Mouse (Mus musculus) CH12.LX (cell line): ENCODE measurements around the gene Pdilt. TPM values are rescaled to one million over a fixed set of nuclear protein-coding genes. Genes with fewer than 3 reads are reported as not detected.

Experiments
- DNase-seq: peaks from one replicate; pipeline ENCODE4 v3.0.0-alpha.2; 2013; ENCODE audit errors: extremely low read depth
- H3K27ac ChIP-seq: 2 replicates; pipeline ENCODE4 v1.5.1; 2012; ENCODE audit warnings: low read depth, mild to moderate bottlenecking, control low read depth, moderate library complexity; ENCODE audit not compliant: insufficient read depth
- H3K27me3 ChIP-seq: replicated peaks from 2 replicates; pipeline ENCODE3; 2012; ENCODE audit warnings: inconsistent platforms
- H3K36me3 ChIP-seq, 2 experiments: replicated peaks in 1 of 2; 2 replicates each; pipeline versions ENCODE3 to v1.6.1; 2012; ENCODE audit warnings: inconsistent platforms in 1 of 2, low read length in 1 of 2, mild to moderate bottlenecking in 1 of 2, mixed read lengths in 1 of 2, moderate library complexity in 1 of 2; ENCODE audit not compliant: control insufficient read depth in 1 of 2, insufficient read depth in 1 of 2
- H3K4me1 ChIP-seq, 2 experiments: 2 replicates each; pipeline ENCODE4 v1.6.1; 2012; ENCODE audit warnings: inconsistent platforms in 1 of 2, moderate library complexity in 1 of 2; ENCODE audit not compliant: insufficient read depth in 2 of 2, control insufficient read depth in 1 of 2
- H3K4me2 ChIP-seq: 2 replicates; pipeline ENCODE4 v1.6.1; 2012; ENCODE audit warnings: low read depth, mild to moderate bottlenecking, control low read depth; ENCODE audit not compliant: poor library complexity, insufficient read depth, severe bottlenecking
- H3K4me3 ChIP-seq, 3 experiments: fragments of 150-350 bp in 1 of 3; sonication (generic) in 1 of 3; replicated peaks in 1 of 3; 2 replicates each; pipeline versions ENCODE3 to v1.5.1; 2011 to 2012; ENCODE audit warnings: low read depth in 2 of 3, low read length in 2 of 3, mild to moderate bottlenecking in 2 of 3, moderate library complexity in 2 of 3, control low read depth in 1 of 3, improper control_type of control experiment in 1 of 3, inconsistent platforms in 1 of 3, mixed read lengths in 1 of 3; ENCODE audit not compliant: poor library complexity in 1 of 3
- H3K79me2 ChIP-seq: replicated peaks from 2 replicates; pipeline ENCODE4 v1.6.1; 2012; ENCODE audit warnings: mild to moderate bottlenecking, moderate library complexity; ENCODE audit not compliant: control insufficient read depth, poor library complexity, insufficient read depth, severe bottlenecking; ENCODE audit errors: extremely low read depth
- H3K9ac ChIP-seq: 2 replicates; pipeline ENCODE4 v1.6.1; 2012; ENCODE audit warnings: low read depth, mild to moderate bottlenecking, control low read depth, moderate library complexity; ENCODE audit not compliant: insufficient read depth
- H3K9me3 ChIP-seq: replicated peaks from 2 replicates; pipeline ENCODE3; 2012; ENCODE audit warnings: low read length, inconsistent platforms, mixed read lengths
- CHD2 ChIP-seq: IDR thresholded peaks from 2 replicates; pipeline ENCODE4 v1.6.1; 2011; ENCODE audit warnings: low read length, improper control_type of control experiment
- CTCF ChIP-seq, 2 experiments: IDR thresholded peaks in 1 of 2; conservative IDR thresholded peaks in 1 of 2; 2 replicates each; pipeline ENCODE4 v1.5.1; 2011 to 2012; ENCODE audit warnings: low read depth in 2 of 2, low read length in 2 of 2, improper control_type of control experiment in 1 of 2, inconsistent platforms in 1 of 2, mild to moderate bottlenecking in 1 of 2, moderate library complexity in 1 of 2
- E2F4 ChIP-seq: IDR thresholded peaks from 2 replicates; pipeline ENCODE4 v1.6.1; 2011; ENCODE audit warnings: low read depth, low read length, improper control_type of control experiment; ENCODE audit not compliant: insufficient replicate concordance
- EP300 ChIP-seq: IDR thresholded peaks from 2 replicates; pipeline ENCODE4 v1.6.1; 2011; ENCODE audit warnings: low read length, improper control_type of control experiment
- ETS1 ChIP-seq: conservative IDR thresholded peaks from 2 replicates; pipeline ENCODE4 v1.6.1; 2012; ENCODE audit warnings: low read depth, mild to moderate bottlenecking, inconsistent platforms, low read length, improper control_type of control experiment, moderate library complexity
- GABPA ChIP-seq: IDR thresholded peaks from 2 replicates; pipeline ENCODE4 v1.6.1; 2012; ENCODE audit warnings: low read depth, low read length, improper control_type of control experiment, inconsistent platforms; ENCODE audit not compliant: insufficient replicate concordance
- JUND ChIP-seq: conservative IDR thresholded peaks from 2 replicates; pipeline ENCODE4 v1.6.1; 2011; ENCODE audit warnings: low read depth, low read length, improper control_type of control experiment
- MAX ChIP-seq: IDR thresholded peaks from 2 replicates; pipeline ENCODE4 v1.6.1; 2011; ENCODE audit warnings: low read length, improper control_type of control experiment
- MAZ ChIP-seq: IDR thresholded peaks from 2 replicates; pipeline ENCODE4 v1.6.1; 2012; ENCODE audit warnings: low read depth, mild to moderate bottlenecking, inconsistent platforms, low read length, improper control_type of control experiment, moderate library complexity
- PAX5 ChIP-seq: IDR thresholded peaks from 2 replicates; pipeline ENCODE4 v1.6.1; 2012; ENCODE audit warnings: low read length, inconsistent platforms, mixed read lengths
- POLR2AphosphoS2 ChIP-seq: IDR thresholded peaks from 2 replicates; pipeline ENCODE4 v1.6.1; 2011; ENCODE audit warnings: low read depth, low read length, improper control_type of control experiment
- RAD21 ChIP-seq: IDR thresholded peaks from 2 replicates; pipeline ENCODE4 v1.6.1; 2011; ENCODE audit warnings: low read depth, mild to moderate bottlenecking, low read length, improper control_type of control experiment, moderate library complexity
- SMC3 ChIP-seq: IDR thresholded peaks from 2 replicates; pipeline ENCODE4 v1.6.1; 2011; ENCODE audit warnings: low read depth, low read length, improper control_type of control experiment
- TBP ChIP-seq: conservative IDR thresholded peaks from 2 replicates; pipeline ENCODE4 v1.6.1; 2011; ENCODE audit warnings: low read depth, low read length, improper control_type of control experiment
- TCF12 ChIP-seq: IDR thresholded peaks from 2 replicates; pipeline ENCODE4 v1.6.1; 2014; ENCODE audit warnings: low read depth, mild to moderate bottlenecking, inconsistent platforms, low read length, improper control_type of control experiment
- UBTF ChIP-seq: IDR thresholded peaks from 2 replicates; pipeline ENCODE4 v1.6.1; 2012; ENCODE audit warnings: low read depth, mild to moderate bottlenecking, inconsistent platforms, low read length, improper control_type of control experiment, moderate library complexity
- USF1 ChIP-seq: IDR thresholded peaks from 2 replicates; pipeline ENCODE4 v1.6.1; 2014; ENCODE audit warnings: low read depth, mild to moderate bottlenecking, inconsistent platforms, low read length, improper control_type of control experiment
- ZC3H11A ChIP-seq: IDR thresholded peaks from 2 replicates; pipeline ENCODE4 v1.6.1; 2012; ENCODE audit warnings: low read depth, mild to moderate bottlenecking, inconsistent platforms, low read length, improper control_type of control experiment
- ZKSCAN1 ChIP-seq: IDR thresholded peaks from 2 replicates; pipeline ENCODE4 v1.6.1; 2012; ENCODE audit warnings: low read depth, inconsistent platforms, low read length, improper control_type of control experiment, borderline replicate concordance
- dilution Hi-C: fragments of 300-500 bp; cut with MboI; formaldehyde crosslinking; loops from 2 replicates; pipeline ENCODE4 v1.14.3; 2020; ENCODE audit warnings: low sequenced_read_pairs; ENCODE audit not compliant: extremely low pct_unique_long_range_greater_than_20kb, extremely low pct_ligation_motif_present
- in situ Hi-C: fragments of 300-500 bp; cut with MboI; formaldehyde crosslinking; loops from 3 replicates; pipeline ENCODE4 v1.14.3; 2019; ENCODE audit warnings: low sequenced_read_pairs, low pct_ligation_motif_present, low pct_unique_long_range_greater_than_20kb, mixed read lengths
- polyA plus RNA-seq: library from polyadenylated mRNA; unstranded; fragments of >175 nt; gene quantifications from 2 replicates; pipeline ENCODE4 v1.2.1, GENCODE M21; 2012; ENCODE audit warnings: low read depth; ENCODE audit not compliant: insufficient read length
- total RNA-seq, 2 experiments: library from RNA; depleted of rRNA; stranded (reverse); fragments of 300-350 nt in 1 of 2; fragments of >200 nt in 1 of 2; gene quantifications; 2 replicates each; pipeline ENCODE4 v1.2.3; 2012 to 2014

Gene Pdilt
- total and polyA plus RNA-seq, 3 experiments = not detected

DNA sequence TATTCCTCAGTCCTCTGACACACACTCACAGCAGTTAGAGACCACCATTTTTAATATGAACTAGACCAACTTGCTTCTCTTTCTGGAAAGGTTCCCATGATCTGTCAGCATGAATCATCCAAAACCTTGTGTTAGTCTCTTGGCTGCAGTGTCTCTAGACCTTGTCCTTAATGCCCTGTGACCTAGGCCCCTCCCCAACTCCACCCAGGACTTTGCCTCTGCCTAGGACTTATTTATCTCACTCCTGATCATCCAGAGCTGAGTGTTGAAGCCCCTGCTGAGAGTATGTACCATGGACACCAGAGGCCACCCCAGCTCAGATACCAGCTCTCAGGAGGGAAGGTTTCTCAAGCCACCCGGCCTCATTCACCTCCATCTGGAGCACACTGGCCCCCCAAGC is 904 bp downstream of the Pdilt start:
- Histone ChIP-seq H3K9me3 (no peaks in the 10 kb centered on the region), H3K27me3 (peaks cover 17% of the 10 kb centered on the region), H3K4me3 (no peak overlapping the region), H3K4me1 (peaks cover 0 to 13% of the 10 kb centered on the region in 2 experiments; a peak in 2 of 4 replicates), H3K79me2 (no peaks in the 10 kb centered on the region), H3K27ac (no peak overlapping the region), H3K9ac (no peak overlapping the region), H3K36me3 (no peaks in the 10 kb centered on the region), H3K4me2 (no peak overlapping the region)
- TF ChIP-seq JUND = no peak
- no peak for DNase-seq
- dilution Hi-C loops = no loop called here
- in situ Hi-C loops = no loop called here

DNA sequence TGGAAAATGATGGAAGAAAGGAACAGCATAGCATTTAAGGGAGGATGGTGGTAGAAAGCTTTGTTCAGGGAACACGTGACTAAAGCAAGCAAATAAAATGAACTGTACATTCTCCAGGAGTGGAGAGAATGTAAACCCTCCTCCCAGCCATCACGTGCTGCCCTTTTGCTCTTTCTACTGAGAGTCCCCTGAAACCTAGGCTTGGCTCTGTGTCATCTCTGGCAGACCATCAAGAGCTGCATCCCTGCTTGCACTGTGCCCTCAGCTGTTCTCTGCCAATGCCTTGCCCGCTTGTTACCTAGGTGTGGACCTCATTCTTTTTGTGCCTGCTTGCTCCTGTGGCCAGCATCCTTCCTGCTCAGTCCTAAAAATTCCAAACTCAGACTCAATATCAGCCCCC is 1.5 kb downstream of the Pdilt start:
- Histone ChIP-seq H3K9me3 (no peaks in the 10 kb centered on the region), H3K27me3 (peaks cover 18% of the 10 kb centered on the region), H3K36me3 (no peaks in the 10 kb centered on the region), H3K9ac (no peak overlapping the region), H3K27ac (no peak overlapping the region), H3K4me2 (no peak overlapping the region), H3K4me3 (no peak overlapping the region), H3K4me1 (peaks cover 0 to 9% of the 10 kb centered on the region in 2 experiments; a peak in 2 of 4 replicates), H3K79me2 (no peaks in the 10 kb centered on the region)
- no peak for TF ChIP-seq CHD2
- TF ChIP-seq EP300 = no peak
- no peak for TF ChIP-seq TCF12
- TF ChIP-seq SMC3 = no peak
- TF ChIP-seq TBP = no peak
- no peak for TF ChIP-seq PAX5
- in situ Hi-C loops (no loop called here), dilution Hi-C loops (no loop called here)
- DNase-seq = no peak

DNA sequence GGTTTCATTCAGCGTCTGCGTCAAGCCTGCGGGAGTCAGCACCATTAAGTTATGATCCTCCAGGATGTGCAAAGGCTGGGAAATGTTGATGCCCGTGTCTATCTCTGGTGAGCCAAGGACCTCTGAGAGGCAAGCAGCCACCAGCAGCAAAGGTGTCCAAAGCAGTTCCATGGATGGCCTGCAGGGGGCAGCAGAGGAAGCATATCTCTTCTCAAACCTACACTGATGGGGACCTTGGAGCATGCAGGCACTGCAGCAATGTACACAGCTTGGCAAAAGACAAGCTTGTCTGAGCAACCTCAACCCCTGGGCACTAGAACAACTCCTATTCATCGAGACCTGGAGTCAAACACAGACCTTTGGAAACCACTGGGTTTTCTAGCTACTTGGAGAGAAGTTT is 3.6 kb downstream of the Pdilt start:
- Histone ChIP-seq H3K9me3 (no peaks in the 10 kb centered on the region), H3K27me3 (peaks cover 18% of the 10 kb centered on the region), H3K9ac (no peak overlapping the region), H3K27ac (no peak overlapping the region), H3K4me1 (peaks cover 0 to 9% of the 10 kb centered on the region in 2 experiments; a peak in 1 of 4 replicates), H3K4me3 (no peak overlapping the region), H3K79me2 (no peaks in the 10 kb centered on the region), H3K36me3 (no peaks in the 10 kb centered on the region), H3K4me2 (no peak overlapping the region)
- DNase-seq = peak; percentile 79
- peak; percentile 77 for TF ChIP-seq SMC3
- TF ChIP-seq ZKSCAN1 = no peak
- no peak for TF ChIP-seq E2F4
- peak; percentile 87 to 96 for TF ChIP-seq CTCF (conservative IDR thresholded peaks at IDR 0.05 in 1 of 2, IDR thresholded peaks at IDR 0.05 in 1 of 2; ENCODE audit: low read depth in 2 of 2, low read length in 2 of 2)
- no peak for TF ChIP-seq ETS1
- TF ChIP-seq CHD2 = no peak
- no peak for TF ChIP-seq MAX
- no peak for TF ChIP-seq USF1
- TF ChIP-seq POLR2AphosphoS2 = no peak
- TF ChIP-seq TCF12 = no peak
- no peak for TF ChIP-seq MAZ
- no peak for TF ChIP-seq GABPA
- peak; percentile 82 for TF ChIP-seq RAD21
- TF ChIP-seq UBTF = no peak
- TF ChIP-seq ZC3H11A = peak; percentile 39
- dilution Hi-C loops (no loop called here), in situ Hi-C loops (loop anchor here (10.0 kb wide), 1 partner anchor 505 kb away; no protein-coding TSS in a partner anchor)
